Mouse (Mus musculus) embryonic facial prominence, embryonic 14.5 days (tissue): ENCODE measurements around the gene Snd1. TPM values are rescaled to one million over a fixed set of nuclear protein-coding genes. Genes with fewer than 3 reads are reported as not detected.
"Not testable (repeated sequence)": the region's sequence is repeated elsewhere in the genome, so short reads cannot be mapped to it uniquely, and the experiment has no call there.

ENCODE experiments used
- ATAC-seq: fragments of 200-750 bp; cut with Nextera tagmentation; 2 replicates; pipeline ENCODE4 v1.8.0; 2017; ENCODE audit warnings: low read depth, moderate number of reproducible peaks, moderate TSS enrichment
- DNase-seq: peaks from one replicate; pipeline ENCODE4 v3.0.0-alpha.2; 2015; ENCODE audit warnings: low spot score
- H3K27ac ChIP-seq: fragments of 300-500 bp; sonication (generic); replicated peaks from 2 replicates; pipeline ENCODE4 v1.5.1; 2014; ENCODE audit warnings: low read depth, mild to moderate bottlenecking, low read length, moderate library complexity
- H3K27me3 ChIP-seq: fragments of 300-500 bp; sonication (generic); replicated peaks from 2 replicates; pipeline ENCODE4 v1.6.1; 2014; ENCODE audit warnings: low read length; ENCODE audit not compliant: control insufficient read depth, insufficient read depth
- H3K36me3 ChIP-seq: fragments of 300-500 bp; sonication (generic); 2 replicates; pipeline ENCODE4 v1.6.1; 2014; ENCODE audit warnings: low read length, mixed read lengths; ENCODE audit not compliant: control insufficient read depth, insufficient read depth
- H3K4me1 ChIP-seq: fragments of 300-500 bp; sonication (generic); 2 replicates; pipeline ENCODE4 v1.6.1; 2014; ENCODE audit warnings: antibody characterized with exemption, low read length; ENCODE audit not compliant: control insufficient read depth, insufficient read depth
- H3K4me2 ChIP-seq: fragments of 300-500 bp; sonication (generic); 2 replicates; pipeline ENCODE4 v1.6.1; 2014; ENCODE audit warnings: low read depth, mild to moderate bottlenecking, low read length, moderate library complexity, mixed read lengths
- H3K4me3 ChIP-seq: fragments of 300-500 bp; sonication (generic); 2 replicates; pipeline ENCODE4 v1.5.1; 2014; ENCODE audit warnings: low read depth, mild to moderate bottlenecking, low read length
- H3K9ac ChIP-seq: fragments of 300-500 bp; sonication (generic); 2 replicates; pipeline ENCODE4 v1.6.1; 2014; ENCODE audit warnings: low read depth, mild to moderate bottlenecking, low read length, moderate library complexity, mixed read lengths
- H3K9me3 ChIP-seq: fragments of 300-500 bp; sonication (generic); 2 replicates; pipeline ENCODE4 v1.6.1; 2016; ENCODE audit warnings: low read length; ENCODE audit not compliant: control insufficient read depth
- WGBS: fragments of 180-500 bp; shearing (Covaris S2); extraction: QIAGEN DNeasy Blood & Tissue Kit; methylation state at CpG from one replicate; pipeline ENCODE4 v1.1.7; 2014; 5-methylcytosine and 5-hydroxymethylcytosine counted together
- polyA plus RNA-seq: library from polyadenylated mRNA; unstranded; fragments of >200 nt; fragmentation: Nextera tagmentation; extraction: Ambion mirVana; gene quantifications from 2 replicates; pipeline ENCODE4 v1.2.1, GENCODE M21; 2014

Gene Snd1
- polyA plus RNA-seq, 1 experiment from 2014 or later: 111 TPM

DNA sequence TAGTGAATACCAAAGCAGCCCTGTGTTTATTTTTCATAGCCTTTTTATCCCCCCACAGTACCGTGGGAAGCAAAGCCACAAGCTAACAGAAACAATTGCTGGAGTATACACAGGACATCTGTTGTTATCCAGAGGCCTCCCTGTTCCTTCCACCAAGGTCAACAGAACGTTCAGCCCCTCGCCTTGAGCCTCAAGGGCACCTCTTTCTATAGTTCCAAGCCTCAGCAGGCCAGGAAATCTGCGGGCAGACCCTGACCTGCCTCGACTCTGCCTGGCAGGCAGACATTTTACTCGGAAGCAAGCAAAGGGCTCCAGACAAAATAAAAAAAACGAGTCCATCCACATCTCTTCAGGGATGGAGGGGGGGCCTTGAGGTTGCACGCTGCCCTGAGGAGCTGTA, 441.7 kb downstream of the Snd1 start:
- WGBS: 33% methylated on average over 8 of the region's 8 CpGs

DNA sequence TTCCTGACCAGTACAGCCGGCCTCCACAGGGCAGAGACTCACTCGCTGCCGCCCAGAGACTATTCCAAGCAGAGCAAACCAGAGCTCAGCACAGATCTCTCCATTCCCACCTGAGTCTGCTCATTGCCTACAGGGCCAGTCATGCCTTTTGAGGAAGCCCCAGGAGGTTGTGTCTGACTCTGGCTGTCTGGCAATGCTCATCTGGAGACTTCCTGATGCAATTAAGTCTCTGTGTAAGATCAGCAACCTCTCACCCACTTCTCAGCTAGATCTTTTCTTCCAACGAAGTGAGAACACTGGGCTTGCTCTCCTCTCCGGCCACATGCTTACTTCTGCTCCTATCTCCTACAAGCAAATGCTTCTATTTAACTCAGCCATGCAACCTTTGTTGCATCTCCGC, 444.4 kb downstream of the Snd1 start:
- 61% methylated on average over 6 of the region's 6 CpGs for WGBS
- Histone ChIP-seq H3K9ac (no peak overlapping the region), H3K27me3 (no peaks in the 10 kb centered on the region), H3K4me2 (no peak overlapping the region), H3K4me1 (no peaks in the 10 kb centered on the region), H3K27ac (no peak overlapping the region), H3K4me3 (no peak overlapping the region), H3K9me3 (peaks cover 6% of the 10 kb centered on the region; the same call in 1 of the 2 replicates), H3K36me3 (no peaks in the 10 kb centered on the region)
- ATAC-seq (no peak), DNase-seq (no peak)

More for the DNA sequence above, 441.7 kb downstream of the Snd1 start:
- Histone ChIP-seq H3K4me2 (no peak overlapping the region), H3K9ac (no peak overlapping the region), H3K9me3 (peaks cover 6% of the 10 kb centered on the region; the same call in 1 of the 2 replicates), H3K27ac (no peak overlapping the region), H3K36me3 (no peaks in the 10 kb centered on the region), H3K4me3 (no peak overlapping the region), H3K27me3 (no peaks in the 10 kb centered on the region), H3K4me1 (no peaks in the 10 kb centered on the region)
- ATAC-seq (no peak), DNase-seq (peak; percentile 13)

DNA sequence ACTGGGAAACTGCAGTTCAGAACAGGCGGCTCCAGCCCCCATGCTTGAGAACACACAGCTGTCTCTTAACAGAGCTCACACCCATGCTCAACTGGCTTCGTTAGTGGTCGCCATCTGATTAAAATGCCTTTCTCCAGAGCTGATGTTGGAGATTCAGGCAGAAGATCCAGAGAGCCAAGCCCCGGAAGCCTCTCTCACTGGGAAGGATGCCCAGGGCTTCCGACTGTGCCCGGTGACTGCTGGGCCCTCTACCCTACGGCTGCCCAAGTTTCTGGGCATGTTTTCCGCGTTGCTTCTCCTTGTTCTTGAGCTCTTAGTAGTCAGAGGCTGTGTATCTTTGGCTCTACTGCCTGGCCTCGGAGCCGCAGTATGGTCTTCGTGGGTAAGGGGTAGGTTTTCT, 447.4 kb downstream of the Snd1 start:
- H3K27ac ChIP-seq: no peak overlapping the region
- H3K4me3 ChIP-seq: no peak overlapping the region
- H3K9me3 ChIP-seq: no peaks in the 10 kb centered on the region
- no peak overlapping the region for H3K9ac ChIP-seq
- no peak overlapping the region for H3K4me2 ChIP-seq
- WGBS: 92% methylated on average over 12 of the region's 12 CpGs
- H3K36me3 ChIP-seq: no peaks in the 10 kb centered on the region
- no peaks in the 10 kb centered on the region for H3K27me3 ChIP-seq
- DNase-seq: no peak
- H3K4me1 ChIP-seq: no peaks in the 10 kb centered on the region
- no peak for ATAC-seq

DNA sequence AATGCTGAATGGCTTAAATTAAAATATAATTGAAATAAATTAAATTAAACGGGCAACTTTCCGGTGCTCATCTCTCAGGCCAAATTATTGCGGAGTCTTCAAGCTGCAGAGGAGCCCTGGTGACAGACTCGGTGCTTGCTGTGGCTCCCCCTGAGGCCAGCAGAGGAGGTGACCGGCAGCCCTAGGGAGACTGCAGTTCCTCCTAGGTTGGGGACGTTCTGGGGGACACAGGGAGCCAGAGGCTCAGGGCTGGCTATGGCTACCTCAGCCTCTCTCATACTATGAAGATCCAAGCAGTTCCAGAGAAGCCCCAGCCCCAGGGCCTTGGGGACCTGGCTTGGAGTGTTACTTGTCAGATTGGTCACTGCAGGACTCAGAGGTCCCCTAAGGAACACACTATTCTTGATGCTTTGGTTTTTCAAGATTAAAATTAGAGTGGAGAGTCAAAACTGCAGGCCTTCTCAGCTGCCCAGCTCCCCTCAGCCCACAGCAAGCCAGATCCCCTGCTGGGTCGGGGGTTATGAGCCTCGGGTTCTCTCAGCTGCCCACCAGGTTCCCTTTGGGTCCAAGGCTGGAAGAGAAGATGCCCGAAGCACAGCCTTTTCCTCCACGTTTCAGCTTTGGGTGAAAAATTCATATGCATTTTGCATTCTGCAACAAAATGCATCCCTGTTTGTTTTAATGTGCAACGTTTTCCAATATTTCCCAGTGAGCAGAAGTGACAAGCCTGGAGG, 448.3 kb downstream of the Snd1 start:
- H3K27ac ChIP-seq: no peak overlapping the region
- WGBS: 75% methylated on average over 11 of the region's 11 CpGs
- H3K27me3 ChIP-seq: no peaks in the 10 kb centered on the region
- no peak for ATAC-seq
- no peaks in the 10 kb centered on the region for H3K9me3 ChIP-seq
- H3K4me1 ChIP-seq: no peaks in the 10 kb centered on the region
- H3K9ac ChIP-seq: no peak overlapping the region
- no peak overlapping the region for H3K4me3 ChIP-seq
- no peaks in the 10 kb centered on the region for H3K36me3 ChIP-seq
- H3K4me2 ChIP-seq: no peak overlapping the region
- no peak for DNase-seq

DNA sequence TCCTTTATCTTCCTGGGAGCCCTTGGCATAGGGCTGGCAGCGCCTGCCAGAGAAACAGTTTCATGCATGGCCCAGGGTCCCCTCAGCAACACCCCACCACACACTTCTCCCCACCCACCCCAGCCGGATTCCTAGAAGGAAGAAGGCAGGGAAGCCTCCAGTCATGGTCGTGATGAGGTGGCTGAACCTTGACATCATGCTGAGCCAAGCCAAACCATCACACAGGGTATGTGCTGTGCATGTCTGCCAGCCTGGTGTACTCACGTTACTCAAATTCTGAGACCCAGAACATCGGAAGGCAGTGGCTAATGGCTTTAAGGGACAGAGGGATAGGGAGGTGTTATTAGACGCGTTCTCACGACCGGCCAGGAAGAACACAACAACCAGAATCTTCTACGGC, 448.9 kb downstream of the Snd1 start:
- WGBS: 76% methylated on average over 10 of the region's 10 CpGs
- Histone ChIP-seq H3K9ac (no peak overlapping the region), H3K4me2 (no peak overlapping the region), H3K4me3 (no peak overlapping the region), H3K36me3 (no peaks in the 10 kb centered on the region), H3K27ac (no peak overlapping the region), H3K9me3 (no peaks in the 10 kb centered on the region), H3K4me1 (no peaks in the 10 kb centered on the region), H3K27me3 (no peaks in the 10 kb centered on the region)
- ATAC-seq: no peak
- no peak for DNase-seq

DNA sequence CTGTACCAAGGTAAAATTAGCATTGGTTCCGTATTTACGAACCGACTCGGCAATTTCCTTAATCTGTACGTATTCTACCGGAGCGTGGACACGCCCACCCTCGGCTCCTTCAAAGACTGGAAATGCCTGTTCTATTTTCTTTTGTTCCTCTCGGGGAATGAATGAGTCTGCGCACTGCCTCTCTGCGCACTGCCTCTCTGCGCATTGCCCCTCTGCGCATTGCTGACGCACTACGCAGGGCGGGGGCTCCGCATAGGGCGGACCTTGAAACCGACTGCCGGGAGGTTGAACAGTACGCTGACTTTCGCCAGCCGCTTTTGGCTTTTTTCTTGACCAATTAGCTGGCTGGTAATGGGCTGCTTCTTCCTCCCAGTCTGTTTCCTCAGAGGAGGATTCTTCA, 453.0 kb downstream of the Snd1 start:
- not testable (repeated sequence) for H3K9me3 ChIP-seq, H3K36me3 ChIP-seq, ATAC-seq, H3K4me3 ChIP-seq, H3K9ac ChIP-seq, H3K4me2 ChIP-seq, H3K4me1 ChIP-seq, DNase-seq, H3K27me3 ChIP-seq, H3K27ac ChIP-seq
- WGBS: 88% methylated on average over 9 of the region's 24 CpGs

DNA sequence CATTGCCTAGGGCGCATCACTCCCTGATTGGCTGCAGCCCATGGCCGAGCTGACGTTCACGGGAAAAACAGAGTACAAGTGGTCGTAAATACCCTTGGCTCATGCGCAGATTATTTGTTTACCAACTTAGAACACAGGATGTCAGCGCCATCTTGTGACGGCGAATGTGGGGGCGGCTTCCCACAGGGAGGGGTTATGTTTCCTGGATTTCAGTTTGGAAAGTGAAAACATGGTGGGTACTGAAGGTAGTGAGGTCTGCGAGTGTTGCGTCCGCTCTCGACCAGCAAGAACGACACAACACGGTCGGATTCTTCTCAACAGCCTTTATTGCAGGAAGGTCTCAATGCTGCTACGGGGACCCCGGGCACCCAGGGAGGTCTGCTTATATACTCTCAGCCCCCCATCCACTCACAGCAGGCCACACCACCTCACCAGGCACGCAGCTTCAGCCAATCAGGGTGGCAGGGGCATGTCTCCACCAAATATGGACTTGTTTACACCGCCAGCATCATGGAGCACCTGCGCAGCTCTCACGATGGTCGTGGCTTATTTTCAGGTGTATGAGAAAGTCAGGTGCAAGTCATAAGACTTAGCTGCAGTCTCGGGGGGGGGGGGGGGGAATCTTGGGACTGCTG, 454.3 kb downstream of the Snd1 start:
- not testable (repeated sequence) for H3K4me3 ChIP-seq, H3K9me3 ChIP-seq, H3K27me3 ChIP-seq, DNase-seq, H3K27ac ChIP-seq, ATAC-seq, H3K9ac ChIP-seq, H3K4me1 ChIP-seq, H3K36me3 ChIP-seq, H3K4me2 ChIP-seq
- 92% methylated on average over 18 of the region's 25 CpGs for WGBS

DNA sequence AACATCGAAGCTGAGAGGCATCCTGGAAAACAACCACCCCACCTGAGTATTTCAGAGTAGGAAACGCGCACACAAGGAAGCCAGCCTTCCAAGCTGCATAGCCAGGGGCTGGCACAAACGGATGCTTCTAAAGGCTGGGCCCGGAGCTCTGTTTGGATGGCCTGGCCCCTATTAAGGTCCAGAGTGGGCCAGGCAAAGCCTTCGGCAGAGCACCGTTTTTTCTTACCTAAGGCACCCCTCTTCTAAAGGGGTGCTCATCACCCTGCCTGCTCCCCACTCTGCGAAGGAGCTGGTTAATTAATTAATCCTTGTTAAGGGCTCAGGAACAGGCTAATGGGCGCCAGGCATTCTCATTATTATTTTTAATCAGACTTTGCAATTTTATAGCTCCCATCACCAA, 456.3 kb downstream of the Snd1 start:
- H3K4me1 ChIP-seq: peaks cover 8% of the 10 kb centered on the region; the same call in 1 of the 2 replicates
- H3K36me3 ChIP-seq: no peaks in the 10 kb centered on the region
- ATAC-seq (no peak), DNase-seq (no peak)
- H3K4me2 ChIP-seq: peak overlapping the region; percentile 57
- no peaks in the 10 kb centered on the region for H3K9me3 ChIP-seq
- no peak overlapping the region for H3K27ac ChIP-seq
- H3K4me3 ChIP-seq: peak overlapping the region; percentile 22; the same call in 1 of the 2 replicates
- H3K27me3 ChIP-seq: no peaks in the 10 kb centered on the region
- 31% methylated on average over 9 of the region's 9 CpGs for WGBS
- peak overlapping the region; percentile 42 for H3K9ac ChIP-seq
